Mouse (Mus musculus) induced T-regulatory cell, adult 2 months (primary cell): ENCODE measurements at regions not wholly inside any gene's neighbourhood (a gene's known extent, or its start where the extent isn't known, plus 50 kb on each side); places are given as distances from the start of the nearest gene placed in this dataset.
"Not testable (repeated sequence)": the region's sequence is repeated elsewhere in the genome, so short reads cannot be mapped to it uniquely, and the experiment has no call there.

Experiments
- DNase-seq: peaks from one replicate; pipeline ENCODE4 v3.0.0-alpha.2; 2012; ENCODE audit warnings: low read depth

DNA sequence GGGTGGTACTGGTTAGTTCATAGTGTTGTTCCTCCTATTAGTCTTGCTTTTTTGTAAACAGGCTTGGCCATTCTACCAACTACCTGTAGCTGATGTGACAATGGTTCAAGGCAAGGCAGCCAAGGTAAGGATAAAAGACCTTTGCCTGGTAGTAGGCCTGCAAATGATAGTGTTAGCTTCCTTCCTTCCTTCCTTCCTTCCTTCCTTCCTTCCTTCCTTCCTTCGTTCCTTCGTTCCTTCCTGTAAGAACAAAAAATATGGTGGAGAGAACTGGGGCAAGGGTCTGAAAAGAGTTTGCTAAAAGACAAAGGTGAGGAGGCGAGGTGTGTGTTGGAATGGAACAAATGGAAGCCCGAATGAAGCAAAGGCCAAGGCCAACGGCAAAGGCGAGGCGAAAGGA, 84.8 kb upstream of the Ezh2 start:
- not testable (repeated sequence) for DNase-seq

GRCm38 (mm10) chr6:47672741-47673140, 77.6 kb upstream of the Ezh2 start:
- not testable (repeated sequence) for DNase-seq

GRCm38 (mm10) chr6:47652880-47653279, 57.7 kb upstream of the Ezh2 start:
- DNase-seq, result not testable (repeated sequence)

DNA sequence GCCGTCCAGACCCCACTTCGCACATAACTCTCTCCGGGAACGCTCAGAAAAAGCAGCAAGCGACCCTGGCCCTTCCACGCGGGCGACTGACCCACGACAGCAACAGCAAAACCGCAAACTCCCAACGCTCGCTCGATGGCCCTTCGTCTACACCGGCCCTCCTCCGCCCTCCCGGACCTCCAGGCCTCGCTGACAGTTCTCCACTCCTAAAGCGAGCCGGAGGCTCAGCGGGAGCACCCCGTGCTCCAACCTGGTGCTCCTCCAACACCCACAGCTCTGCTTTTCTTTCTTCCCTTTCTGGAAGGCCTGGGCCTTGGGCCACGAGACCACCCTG, 56.2 kb upstream of the Ezh2 start:
- not testable (repeated sequence) for DNase-seq

GRCm38 (mm10) chr6:47650463-47651384, 55.6 kb upstream of the Ezh2 start:
- peak; percentile 95 for DNase-seq

DNA sequence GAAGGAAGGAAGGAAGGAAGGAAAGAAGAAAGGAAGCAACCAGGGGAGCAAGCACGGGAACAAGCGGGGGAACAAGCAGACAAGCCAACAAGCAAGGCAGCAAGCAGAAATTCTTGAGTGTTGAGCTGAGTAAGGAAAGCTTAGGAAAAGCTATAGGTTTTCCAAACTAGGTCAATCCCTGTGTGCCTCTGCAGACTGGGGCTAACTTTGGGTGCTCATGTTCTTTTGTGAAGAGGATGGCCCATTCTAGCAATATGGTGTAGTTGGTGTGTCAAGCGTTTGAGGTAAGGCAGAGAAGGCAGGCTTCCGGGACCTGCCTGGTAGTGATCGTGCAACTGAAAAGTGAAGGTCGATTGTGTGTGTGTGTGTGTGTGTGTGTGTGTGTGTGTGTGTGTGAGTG, 54.8 kb upstream of the Ezh2 start:
- peak; percentile 32 for DNase-seq

- DNase-seq, result no peak
Observed at GRCm38 (mm10) chr6:47649451-47649931, 54.4 kb upstream of the Ezh2 start.

- DNase-seq, result no peak
Observed at GRCm38 (mm10) chr6:47648899-47649298, 53.8 kb upstream of the Ezh2 start.

GRCm38 (mm10) chr6:47648316-47648715, 53.2 kb upstream of the Ezh2 start:
- no peak for DNase-seq

GRCm38 (mm10) chr6:47647876-47648275, 52.7 kb upstream of the Ezh2 start:
- DNase-seq, result no peak

GRCm38 (mm10) chr6:47646731-47647567, 51.8 kb upstream of the Ezh2 start:
- DNase-seq, result no peak

DNA sequence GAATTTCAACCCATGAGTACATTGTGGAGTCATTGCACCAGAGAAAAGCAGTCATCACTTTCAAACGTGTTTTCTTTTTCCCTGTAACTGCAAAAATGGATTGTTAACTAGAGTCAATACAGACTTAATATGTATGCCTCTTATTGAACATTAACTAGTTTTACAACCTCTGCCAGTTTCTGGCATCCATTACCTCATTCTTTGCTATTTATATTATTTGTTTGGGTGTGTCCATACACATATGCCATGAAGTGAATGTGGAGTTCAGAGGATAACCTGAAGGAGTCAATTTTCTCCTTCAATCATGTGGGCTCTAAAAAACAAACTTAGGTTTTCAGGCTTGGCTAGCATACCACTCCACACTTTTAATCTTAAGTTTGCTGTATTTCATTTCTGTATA, 50.9 kb upstream of the Ezh2 start:
- DNase-seq, result no peak
